Mouse (Mus musculus): Measurements from ENCODE around the gene Prkca.

- TF ChIP-seq POLR2A (IDR thresholded peaks at IDR 0.05; ENCODE audit: insufficient read depth, low read length), result no peak
- TF ChIP-seq CTCF (IDR thresholded peaks at IDR 0.05; ENCODE audit: low read depth, low read length), result no peak
- TF ChIP-seq EP300 (IDR thresholded peaks at IDR 0.05; ENCODE audit: insufficient read depth, low read depth, low read length), result no peak
Measured at GRCm38 (mm10) chr11:108301796-108302490, 41.8 kb downstream of the Prkca start.
